Mouse (Mus musculus) gastrocnemius, postnatal 25 days (tissue): ENCODE data around the gene Mslnl. TPM values are rescaled to one million over a fixed set of nuclear protein-coding genes. Genes with fewer than 3 reads are reported as not detected.

ENCODE experiments used
- DNase-seq: peaks from one replicate; pipeline ENCODE4 v3.0.0; 2022
- total RNA-seq, 2 experiments: library from RNA; stranded (reverse); gene quantifications; 1 replicate in 1 of 2; 2 replicates in 1 of 2; pipeline ENCODE4 v1.2.3; 2021

Gene Mslnl
- total RNA-seq, 2 experiments from 2014 or later = not detected

DNA sequence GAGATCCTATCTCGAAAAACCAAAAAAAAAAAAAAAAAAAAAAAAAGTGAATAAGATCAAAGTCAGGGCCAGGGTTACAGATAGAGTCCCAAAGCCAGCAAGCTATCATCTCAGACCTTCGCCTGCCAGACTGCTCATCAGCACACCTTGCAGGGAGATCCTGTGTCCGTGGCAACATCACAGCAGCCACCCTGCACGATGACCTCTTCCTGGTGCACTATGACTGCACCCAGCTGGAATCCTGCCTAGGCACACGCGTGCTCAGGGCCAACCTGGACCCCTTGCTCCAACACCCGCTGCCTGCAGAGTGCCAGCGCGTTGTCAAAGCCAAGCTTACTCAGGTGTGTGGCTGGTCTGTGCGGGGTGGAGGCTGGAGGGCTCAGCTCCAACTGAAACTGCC is 8.5 kb downstream of the Mslnl start:
- no peak for DNase-seq

DNA sequence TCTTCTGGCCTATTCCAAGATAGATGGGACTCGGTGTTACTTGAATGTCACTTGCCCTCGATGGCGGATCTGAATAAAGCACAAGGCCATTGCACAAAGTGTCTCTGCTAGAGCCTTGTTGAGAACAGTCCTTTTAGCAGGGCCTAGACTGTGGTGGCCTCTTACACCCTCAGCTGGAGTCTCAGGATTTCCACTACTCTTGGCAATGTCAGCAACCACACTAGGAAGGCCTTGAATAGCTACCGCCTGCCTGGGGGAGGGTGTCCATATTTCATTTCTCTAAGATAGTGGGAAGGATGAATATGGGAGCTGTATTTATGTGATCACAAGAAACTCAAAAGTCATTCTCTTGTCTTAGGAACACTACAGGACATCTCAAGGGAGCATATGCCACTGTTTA is 12.4 kb downstream of the Mslnl start:
- DNase-seq = no peak

DNA sequence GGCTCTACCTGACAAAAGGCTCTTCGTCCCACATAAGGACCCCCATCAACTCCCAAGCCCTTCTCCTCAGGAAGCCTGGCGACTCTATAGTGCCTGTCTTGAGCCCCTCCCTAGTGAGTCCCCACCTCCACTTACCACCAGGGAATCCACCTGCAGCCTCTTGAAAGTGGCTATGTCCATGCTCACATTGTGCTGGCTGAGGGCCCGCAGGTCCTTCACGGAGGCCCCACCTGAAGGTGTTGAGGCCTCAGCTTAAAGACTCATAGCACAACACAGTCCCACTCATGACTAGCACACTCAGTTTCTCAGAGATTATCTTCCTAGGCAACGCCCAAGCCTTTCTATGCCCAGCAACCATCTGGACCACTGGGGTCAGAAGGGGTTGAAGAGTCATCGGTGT is 13.5 kb downstream of the Mslnl start:
- DNase-seq = no peak

DNA sequence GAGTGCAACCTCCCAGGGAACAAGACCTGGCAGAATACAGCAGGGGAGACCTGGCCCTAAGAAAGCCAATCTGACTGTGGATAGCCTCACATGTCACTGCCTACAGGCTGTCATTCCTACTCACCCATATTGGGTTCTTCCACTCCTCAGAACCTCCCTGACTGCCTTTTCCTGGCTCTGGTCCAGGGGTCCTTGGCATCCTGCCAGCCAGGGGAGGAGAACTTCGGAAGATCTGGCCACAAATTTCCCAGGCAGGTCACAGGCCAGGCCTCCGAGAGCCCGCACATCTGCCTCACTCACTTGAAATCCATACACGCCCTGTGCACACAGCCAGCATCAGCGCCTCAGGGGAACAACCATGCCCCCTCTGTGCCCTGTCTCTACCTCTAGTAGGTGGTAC is 15.6 kb downstream of the Mslnl start:
- no peak for DNase-seq

DNA sequence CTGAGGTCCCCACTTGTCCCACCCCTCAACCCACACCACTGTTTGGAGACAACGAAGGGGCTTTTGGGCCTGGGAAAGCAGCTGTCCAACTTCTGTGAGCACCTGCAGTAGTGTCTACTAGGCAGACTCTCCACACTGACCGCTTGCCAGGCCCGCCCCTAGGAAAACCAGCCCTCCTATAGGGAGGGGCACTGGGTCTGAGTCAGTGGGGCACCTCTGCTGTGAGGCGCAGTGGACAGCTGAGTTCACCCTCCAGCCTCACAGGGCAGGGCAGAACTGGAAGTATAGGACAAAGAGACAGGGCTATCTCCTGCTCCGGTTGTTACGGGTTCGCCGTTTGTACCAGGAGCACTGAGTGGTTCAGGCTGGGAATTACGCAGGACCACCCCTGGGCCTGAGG is 18.4 kb downstream of the Mslnl start, which contains the start of gene Msln:
Gene Msln, minus strand, starts transcription at position 138 of the 400 bp plus-strand sequence.
- DNase-seq = no peak

DNA sequence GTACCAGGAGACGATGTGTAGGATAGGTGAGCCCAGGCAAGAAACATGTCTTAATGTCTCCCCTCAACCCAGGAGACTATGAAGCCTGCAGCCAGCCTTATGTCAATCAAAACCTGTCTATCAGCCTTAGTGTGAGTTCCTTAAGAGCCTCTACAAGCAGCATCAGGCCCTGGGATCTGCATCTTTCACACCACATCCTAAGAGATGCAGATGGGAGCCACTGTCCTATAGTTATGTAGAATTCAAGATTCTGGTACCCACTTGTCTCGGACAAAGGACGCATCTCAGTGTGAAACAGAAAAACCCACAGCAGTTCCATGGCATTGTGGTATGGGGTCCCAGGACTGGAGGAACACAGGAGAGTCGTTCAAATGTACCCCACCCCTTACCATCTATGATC is 19.2 kb downstream of the Mslnl start:
- DNase-seq = no peak

DNA sequence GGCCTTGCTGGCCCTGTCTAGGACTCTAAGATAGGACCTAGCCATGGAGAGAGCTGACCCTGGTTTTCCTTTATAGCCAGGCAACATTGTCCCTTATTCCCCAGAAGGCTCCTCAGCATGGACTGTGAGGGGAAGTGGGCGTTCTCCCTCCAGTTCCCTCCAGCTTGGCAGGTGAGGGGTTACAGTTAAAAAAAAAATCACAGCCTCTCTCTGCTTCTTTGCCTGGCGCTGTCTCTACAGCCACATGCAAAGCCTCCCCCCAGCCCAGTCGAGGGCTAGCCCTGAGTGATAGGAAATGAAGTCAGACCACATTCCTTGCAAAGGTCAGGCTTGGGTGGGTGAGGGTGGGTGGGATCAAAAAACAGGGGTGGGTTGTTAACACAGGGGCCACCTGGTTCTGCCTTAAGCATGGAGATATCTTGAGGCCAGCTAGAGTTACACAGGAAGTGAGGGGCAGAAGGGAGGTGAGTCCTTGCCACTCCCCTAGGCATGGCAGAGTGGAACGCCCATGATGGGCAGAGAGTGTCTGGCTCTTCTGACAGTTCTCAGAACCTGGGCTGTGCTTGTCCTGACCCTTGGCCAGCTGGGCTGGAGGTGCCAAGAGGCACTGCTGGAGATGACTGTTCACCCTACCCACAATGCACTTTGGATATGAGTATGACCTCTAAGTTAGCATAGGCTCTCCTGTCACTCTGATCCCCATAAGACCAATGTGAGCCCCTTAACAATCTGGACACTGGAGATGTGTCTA is 20.0 kb downstream of the Mslnl start:
- no peak for DNase-seq

DNA sequence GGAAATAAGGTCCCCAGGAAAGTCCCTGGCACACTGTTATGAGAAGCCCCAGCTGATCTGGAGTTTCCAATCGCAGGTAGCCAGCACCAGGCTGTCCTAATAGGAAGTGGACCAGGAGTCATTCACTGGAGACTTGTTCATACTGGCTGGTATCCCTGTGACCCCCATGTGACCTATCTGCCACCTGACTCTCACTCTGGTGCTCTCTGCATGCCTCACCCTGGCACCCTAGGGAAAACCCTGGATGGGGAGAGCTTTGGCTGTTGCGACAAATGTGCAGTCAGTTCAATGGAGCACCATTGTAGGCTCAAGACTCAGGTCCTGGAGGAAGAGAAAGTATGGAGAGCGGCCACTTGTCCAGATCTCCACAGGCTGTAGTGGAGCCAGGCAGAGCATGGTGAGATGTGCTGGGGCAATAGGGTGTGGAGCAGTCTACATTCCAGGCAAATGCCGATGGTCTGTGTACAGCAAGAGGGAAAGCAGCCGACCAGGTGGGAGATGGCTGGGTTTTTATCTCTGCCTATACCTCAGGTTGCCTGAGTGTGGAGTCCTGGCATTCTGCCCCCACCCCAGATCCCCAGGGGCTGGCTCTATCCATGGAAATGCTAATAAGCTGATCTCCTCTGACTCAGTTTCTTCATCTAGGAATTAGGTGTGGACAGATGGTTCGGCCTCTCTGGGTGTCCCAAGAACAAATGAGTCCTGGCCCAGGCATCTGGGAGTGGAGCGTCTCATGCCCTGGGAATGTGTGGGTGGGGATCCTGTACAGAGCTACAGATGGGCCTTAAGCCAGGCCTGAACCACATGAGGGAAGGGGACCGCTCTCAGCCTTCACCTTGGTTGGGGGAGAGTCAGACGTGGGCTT is 20.8 kb downstream of the Mslnl start:
- DNase-seq = no peak

DNA sequence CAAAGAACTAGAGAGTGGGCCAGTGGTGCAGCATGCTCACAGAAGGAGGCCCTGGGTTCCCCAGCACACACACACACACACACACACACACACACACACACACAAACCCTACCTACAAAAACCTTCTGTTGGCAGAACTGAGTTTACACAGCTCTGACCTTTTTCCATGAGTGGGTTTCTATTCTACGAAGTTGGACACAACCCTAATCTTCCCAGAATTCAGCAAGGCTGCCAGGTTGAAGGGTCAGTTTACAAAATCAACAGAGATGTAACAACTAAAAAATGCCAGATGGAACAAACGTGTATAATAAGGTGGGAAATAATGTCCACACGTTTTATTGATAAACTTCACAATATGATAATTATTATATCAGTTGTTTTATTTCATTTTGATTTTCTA is 21.8 kb downstream of the Mslnl start:
- DNase-seq = no peak

DNA sequence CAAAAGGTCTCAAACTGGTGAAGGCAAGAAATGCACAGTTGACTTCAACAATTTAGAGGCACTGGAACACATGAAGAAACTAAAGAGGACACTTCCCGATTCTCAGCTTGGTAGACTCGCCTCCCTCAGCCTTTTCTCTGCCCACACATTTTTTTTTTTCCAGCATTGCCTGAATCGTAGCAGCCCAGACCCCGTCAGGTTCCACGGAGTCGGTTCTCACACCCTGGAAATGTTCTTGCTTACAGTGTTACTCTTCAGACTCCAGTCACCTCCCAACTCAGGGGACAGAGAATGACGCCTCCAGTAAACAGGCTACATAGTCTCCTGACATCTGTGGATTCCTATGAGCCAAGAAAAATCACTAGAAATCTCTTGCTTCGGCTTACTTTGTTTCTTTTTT is 24.3 kb downstream of the Mslnl start:
- DNase-seq = no peak

DNA sequence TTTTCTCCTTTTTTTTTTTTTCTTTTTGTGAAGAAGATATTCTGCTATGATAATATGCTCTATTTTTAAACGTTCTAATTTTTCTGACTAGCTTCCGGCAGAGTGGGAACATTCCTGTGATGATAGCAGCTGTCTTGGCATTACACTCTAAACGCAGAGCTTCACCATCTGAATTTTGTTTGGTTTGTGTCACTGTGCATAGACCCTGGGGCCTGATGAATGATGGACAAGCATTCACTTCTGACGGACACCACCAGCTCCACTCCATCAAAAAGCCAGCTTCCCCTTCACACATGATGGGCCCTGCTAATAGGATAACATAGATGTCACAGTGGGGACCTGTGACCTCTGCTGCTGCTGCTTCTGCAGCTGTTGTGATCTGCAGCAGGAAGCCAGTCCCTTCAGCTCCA is 25.7 kb downstream of the Mslnl start:
- DNase-seq = no peak

DNA sequence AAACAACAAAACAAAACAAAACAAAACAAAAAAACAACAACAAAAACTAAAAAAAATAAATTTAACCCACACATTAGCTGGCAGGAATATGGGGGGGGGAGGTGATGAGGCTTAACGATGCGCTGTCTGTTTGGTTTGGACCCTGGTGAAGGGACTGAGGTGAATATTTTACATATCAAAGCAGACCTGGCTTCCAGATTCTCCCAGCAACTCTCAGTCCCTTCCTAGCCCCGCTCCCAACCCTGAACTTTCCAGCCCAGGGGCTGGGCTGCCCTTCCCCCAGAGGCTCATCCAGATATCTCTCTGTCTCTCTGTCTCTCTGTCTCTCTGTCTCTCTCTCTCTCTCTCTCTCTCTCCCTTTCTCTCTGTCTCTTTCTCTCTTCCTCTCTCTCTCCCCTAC is 26.7 kb downstream of the Mslnl start:
- no peak for DNase-seq

DNA sequence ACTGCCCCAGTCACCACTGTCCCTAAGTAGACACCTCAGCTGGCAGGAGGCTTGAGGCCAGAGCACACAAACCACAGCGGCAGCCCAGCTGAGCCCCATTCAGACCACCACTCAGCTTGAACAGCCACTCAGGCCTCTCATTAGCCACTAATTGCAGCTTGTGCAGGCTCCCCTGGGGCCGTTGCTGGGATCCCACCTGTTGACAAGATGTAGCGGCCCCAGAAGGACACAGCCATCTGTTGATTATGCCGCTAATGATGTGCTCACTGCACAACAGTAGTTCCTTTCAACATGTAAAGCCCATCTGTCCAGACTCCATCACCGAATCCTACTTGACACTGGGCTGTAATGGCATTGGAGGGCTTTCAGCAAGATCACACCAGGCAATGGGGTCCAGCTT is 30.0 kb downstream of the Mslnl start:
- DNase-seq = no peak

DNA sequence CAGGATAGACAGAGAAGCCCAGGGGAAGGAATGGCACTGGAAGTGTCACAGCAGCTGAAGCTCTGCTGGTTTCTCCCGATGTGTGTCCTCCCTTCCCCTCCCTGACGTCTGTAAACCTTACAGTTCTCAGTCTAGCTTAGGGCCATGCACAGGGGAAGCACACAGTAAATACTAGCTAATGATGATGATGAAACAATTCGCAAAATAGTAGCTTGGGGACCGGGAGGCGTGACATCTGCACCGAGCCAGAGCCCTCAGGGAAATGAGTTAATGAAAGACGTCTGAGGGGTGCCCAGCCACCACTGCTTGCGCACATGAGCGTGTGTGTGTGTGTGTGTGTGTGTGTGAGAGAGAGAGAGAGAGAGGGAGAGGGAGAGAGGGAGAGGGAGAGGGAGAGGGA is 33.5 kb downstream of the Mslnl start:
- no peak for DNase-seq

DNA sequence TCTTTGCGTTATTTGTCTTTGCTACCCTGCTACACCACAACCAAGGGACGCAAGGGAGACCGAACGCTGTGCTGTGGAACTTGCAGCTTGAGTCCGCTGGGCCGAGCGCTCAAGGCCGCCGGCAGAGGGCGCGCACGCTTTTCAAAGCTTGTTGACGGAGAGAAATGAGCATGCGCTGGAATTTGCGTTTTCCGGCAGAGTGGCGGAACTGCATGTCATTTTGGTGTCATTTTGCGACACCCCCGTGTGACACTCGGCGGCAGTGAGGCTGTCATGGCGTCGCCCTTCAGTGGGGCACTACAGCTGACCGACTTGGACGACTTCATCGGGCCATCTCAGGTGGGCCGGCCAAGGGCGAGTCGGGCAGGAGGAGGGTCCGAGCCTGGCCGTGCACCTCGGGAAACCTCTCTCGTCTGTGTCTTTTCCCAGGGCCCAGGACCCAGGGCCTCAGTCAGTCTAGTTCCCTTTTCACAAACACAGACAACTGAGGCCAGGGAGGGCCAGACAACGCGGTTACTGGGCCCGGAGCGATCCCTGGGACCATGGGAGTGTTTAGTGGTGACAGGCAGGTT is 37.8 kb downstream of the Mslnl start, which contains the start of gene Narfl:
Gene Narfl, plus strand, starts transcription at position 228 of the 572 bp plus-strand sequence.
- DNase-seq = peak; percentile 94

DNA sequence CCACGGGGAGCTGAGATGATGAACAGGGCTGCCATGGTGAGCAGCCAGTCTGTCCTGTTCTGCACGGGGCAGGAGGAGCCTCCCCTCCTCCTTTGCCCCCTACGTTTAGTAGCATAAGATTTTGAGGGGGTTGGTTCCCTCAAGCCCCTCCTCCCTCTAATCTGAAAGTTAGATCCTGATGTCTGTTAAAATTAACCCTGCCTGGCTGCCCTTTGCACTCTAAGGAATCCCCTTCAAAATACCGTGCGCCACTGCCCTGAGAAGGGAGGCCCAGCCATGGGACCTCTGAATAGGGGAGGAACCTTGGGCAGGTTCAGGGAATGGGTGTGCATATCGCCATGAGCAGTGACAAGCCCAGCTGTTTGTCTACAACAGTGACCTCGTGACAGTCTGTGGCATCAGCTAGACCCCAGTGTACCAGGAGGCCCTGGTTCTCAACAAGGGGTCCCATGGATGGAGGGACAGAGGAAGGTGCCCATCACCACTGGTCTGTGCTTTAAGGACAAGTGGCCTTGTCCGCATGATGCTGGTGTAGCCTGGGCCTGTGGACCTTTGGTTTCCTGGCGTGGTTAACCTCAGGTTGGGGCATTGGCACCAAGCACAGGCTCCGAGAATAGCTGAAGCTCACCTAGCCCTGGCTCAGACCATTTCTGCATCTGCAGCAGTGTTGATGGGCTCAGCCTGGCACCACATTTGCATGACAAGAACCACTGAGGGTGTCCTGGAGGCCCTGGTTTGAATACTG is 39.6 kb downstream of the Mslnl start:
- DNase-seq = no peak

DNA sequence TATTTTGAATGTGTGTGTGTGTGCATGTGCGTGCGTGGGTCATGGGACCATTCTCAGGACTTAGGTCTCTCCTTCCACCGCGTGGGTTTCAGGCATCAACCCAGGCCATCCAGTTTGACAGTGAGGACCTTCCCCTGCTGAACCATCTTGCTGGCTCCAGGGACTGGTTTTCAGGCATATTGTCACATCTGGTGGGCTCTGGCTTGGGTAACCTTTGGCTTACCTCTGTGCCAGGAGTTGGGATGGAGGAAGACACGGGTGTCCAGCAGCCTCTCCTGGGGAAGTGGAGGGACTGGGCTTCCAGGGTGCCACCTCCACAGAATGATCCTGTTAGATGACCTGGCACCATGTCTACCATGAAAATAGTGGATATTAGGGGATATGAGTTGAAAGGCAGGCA is 42.1 kb downstream of the Mslnl start:
- no peak for DNase-seq

DNA sequence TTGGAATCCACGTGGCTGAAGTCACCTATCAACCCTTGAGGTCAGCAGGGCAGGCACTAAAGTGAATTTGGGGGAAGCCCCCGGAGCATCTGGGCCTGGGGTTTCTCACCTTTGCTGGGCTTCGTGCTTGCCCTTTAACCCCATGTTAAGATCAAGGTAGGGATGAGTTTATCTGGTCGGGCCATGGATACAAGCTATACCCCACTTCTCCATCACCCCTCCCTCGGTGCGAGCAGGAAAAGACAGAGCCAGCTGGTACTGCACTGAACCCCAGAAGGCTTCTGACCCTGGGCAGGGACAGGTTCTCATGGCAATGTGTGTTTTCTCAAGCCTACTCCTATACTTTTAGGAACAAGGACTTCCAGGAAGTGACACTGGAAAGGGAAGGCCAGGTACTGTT is 45.5 kb downstream of the Mslnl start:
- no peak for DNase-seq

DNA sequence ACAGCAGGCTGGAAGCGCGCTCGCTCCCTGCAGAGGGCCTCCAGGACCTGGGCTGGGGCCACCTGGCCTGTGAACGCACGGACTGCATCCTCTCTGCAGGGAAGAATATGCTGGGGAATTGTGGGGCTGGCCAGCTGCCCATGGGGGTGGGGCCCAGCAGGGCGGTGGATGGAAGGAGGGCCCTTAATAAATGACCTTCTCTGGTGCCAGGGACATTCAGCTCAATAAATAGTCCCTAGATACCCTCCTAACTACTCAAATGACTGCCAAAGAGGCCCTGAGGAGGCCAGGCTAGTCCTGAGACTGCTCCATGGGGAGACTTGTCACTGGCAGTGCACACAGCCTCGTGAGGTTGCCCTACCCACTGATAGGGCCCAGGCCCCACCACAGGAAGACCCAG is 47.2 kb downstream of the Mslnl start:
- peak; percentile 36 for DNase-seq

DNA sequence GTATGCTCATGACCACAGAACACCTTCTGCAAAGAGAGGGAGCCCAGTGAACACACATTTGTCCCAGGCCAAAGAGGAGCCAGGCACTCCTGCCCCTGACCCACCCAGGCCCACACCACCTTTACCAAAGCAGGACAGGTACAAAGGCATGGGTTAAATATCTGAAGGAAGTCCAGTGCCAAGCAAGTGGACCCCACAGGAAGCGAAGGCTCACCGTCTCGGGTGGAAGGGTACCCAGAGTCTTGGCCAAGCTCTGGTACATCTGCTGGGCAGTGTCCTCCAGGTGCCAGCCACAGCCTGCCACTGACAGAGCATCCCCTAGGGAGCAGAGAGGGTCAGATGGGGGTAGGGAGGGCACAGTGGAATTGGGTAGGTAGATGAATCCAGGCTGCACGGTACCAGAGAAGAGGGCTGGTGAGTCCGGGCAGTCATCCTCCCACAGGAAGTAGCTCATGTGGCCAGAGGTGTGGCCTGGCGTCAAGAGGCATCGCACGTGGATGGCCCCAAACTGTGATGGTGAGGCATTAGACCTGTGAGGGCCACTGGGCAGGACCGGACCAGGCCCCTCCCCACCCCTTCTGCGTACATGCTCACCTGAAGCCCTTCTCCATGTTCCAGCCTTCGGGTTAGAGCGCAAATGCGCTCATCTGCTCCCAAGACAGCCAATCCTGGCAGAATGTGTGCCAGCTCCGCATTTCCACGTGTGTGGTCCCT is 48.2 kb downstream of the Mslnl start:
- DNase-seq = no peak

DNA sequence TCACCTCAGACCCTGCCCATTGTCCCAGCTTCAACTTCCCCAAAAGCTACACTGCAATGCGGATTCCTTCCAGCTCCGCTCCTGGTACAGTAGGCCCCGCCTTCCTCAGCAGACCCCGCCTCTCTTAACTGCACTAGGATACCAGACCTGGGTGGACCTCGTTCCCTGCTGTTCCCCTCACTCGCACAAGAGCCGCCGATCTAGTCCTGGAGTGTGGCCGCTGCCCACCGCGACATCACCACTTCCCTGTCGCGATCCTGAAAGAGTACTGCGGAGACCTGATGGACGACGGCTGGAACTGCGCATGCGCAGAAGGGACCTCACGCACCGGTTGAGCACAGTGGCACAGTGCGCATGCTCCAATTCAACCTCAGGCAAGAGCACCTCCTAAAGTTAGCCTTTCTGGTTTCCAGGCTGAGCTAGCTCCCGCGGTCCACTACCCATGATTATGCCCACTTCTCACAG is 49.5 kb downstream of the Mslnl start, which contains the start of gene Haghl:
Gene Haghl, minus strand, starts transcription at position 393 of the 465 bp plus-strand sequence.
- DNase-seq = peak; percentile 90
